In the genomic region with DNA sequence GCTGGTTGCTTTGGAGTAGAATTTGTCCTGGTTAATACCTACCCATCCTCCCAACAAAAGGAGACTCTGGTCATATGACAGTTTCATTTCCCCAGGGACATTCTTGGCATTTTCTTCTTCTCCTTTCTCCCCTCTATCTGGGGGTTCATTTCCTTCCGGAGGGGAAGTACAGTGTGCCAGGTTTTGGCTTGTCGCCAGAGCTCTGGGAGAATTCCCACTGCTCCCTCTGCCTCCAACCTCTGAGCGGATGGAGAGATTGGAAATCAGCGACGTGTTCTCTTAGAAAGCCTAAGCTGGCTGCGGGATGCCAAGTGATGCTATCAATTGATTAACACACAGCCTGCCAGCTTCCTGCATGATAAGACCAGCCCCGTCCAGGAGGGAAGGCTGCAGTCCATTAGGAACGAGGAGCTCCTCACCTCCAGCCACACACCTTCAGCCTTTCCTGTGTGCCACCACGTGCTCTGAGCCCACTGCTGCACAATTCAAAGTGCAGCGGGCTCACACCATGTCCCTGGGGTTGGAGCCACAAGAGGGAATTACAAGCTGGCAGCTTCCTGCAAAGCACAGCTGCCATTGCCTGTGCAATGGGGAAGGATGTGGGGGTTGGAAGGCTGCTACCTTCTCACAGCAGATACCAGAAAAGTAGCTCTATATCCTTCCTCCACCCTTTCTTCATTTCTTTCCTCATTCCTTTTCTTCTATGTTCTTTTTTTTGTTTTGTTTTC, we compare ENCODE assay signal across 10 mouse cellular contexts.
DNase-seq lines count a peak whose midpoint lies in the region; ATAC-seq lines count a peak whose summit lies in the region.
"Had no signal": no experiment of that assay in that cellular context is flagged by ENCODE, and none has a peak within 500 bp of the region (broad histone marks: within the 10 kb centered on the region; RNA-seq: fewer than 3 reads in every experiment).

No protein-coding gene starts in this region.

- no peaks in the 10 kb centered on the region for H3K36me3 ChIP-seq in hindbrain, embryonic 15.5 days
- no peaks in the 10 kb centered on the region for H3K36me3 ChIP-seq in hindbrain, embryonic 10.5 days
- H3K36me3 ChIP-seq in midbrain, embryonic 16.5 days (ENCODE audit: control insufficient read depth, insufficient read depth, low read length) = no peaks in the 10 kb centered on the region
- H3K36me3 ChIP-seq: G1E; limb, embryonic 12.5 days had no signal

- H3K9me3 ChIP-seq in hindbrain, embryonic 15.5 days = no peaks in the 10 kb centered on the region
- no peaks in the 10 kb centered on the region for H3K9me3 ChIP-seq in hindbrain, embryonic 10.5 days
- no peaks in the 10 kb centered on the region for H3K9me3 ChIP-seq in midbrain, embryonic 16.5 days (replicated peaks; ENCODE audit: control insufficient read depth, low read length, poor library complexity, severe bottlenecking)
- H3K9me3 ChIP-seq: limb, embryonic 12.5 days had no signal

- WGBS in hindbrain, embryonic 15.5 days = 32% methylated on average over 10 of the region's 10 CpGs
- 70% methylated on average over 10 of the region's 10 CpGs for WGBS in hindbrain, embryonic 10.5 days
- WGBS in midbrain, embryonic 16.5 days = 43% methylated on average over 10 of the region's 10 CpGs

- no peak for DNase-seq in hindbrain, embryonic 10.5 days (ENCODE audit: low spot score)
- peak; percentile 55 for DNase-seq in brain, adult 2 months (ENCODE audit: low read depth, low spot score)
- peak; percentile 43 to 56 for DNase-seq in cerebellum, postnatal 25 days
- peak; percentile 35 for DNase-seq in kidney, postnatal 10 days
- DNase-seq in right cerebral cortex, adult 2 months (ENCODE audit: low spot score in 2 of 2) = peak; percentile 18 to 21
- no peak for DNase-seq in thymus, postnatal 10 days (ENCODE audit: low spot score in 2 of 2)

- H3K4me3 ChIP-seq in hindbrain, embryonic 15.5 days = no peak overlapping the region
- H3K4me3 ChIP-seq in hindbrain, embryonic 10.5 days = no peak overlapping the region
- no peak overlapping the region for H3K4me3 ChIP-seq in midbrain, embryonic 16.5 days (ENCODE audit: low read depth, low read length)
- H3K4me3 ChIP-seq: limb, embryonic 12.5 days had no signal

- peaks cover 6% of the 10 kb centered on the region for H3K4me1 ChIP-seq in hindbrain, embryonic 15.5 days (replicated peaks)
- 0 out of 2 replicates have a peak, but pooled peaks cover 5% of the 10 kb centered on the region for H3K4me1 ChIP-seq in hindbrain, embryonic 10.5 days (replicated peaks)
- H3K4me1 ChIP-seq in midbrain, embryonic 16.5 days (ENCODE audit: control insufficient read depth, insufficient read depth, low read length) = no peaks in the 10 kb centered on the region; the same call in 1 of the 2 replicates

- ATAC-seq in hindbrain, embryonic 15.5 days (ENCODE audit: low FRiP score, low read depth) = no peak
- no peak for ATAC-seq in midbrain, embryonic 16.5 days

- no peaks in the 10 kb centered on the region for H3K27me3 ChIP-seq in hindbrain, embryonic 15.5 days
- no peaks in the 10 kb centered on the region for H3K27me3 ChIP-seq in hindbrain, embryonic 10.5 days (ENCODE audit: insufficient read depth, poor library complexity, severe bottlenecking)
- H3K27me3 ChIP-seq in midbrain, embryonic 16.5 days (ENCODE audit: control insufficient read depth, insufficient read depth, low read depth, low read length) = no peaks in the 10 kb centered on the region
- H3K27me3 ChIP-seq: limb, embryonic 12.5 days had no signal

- H3K9ac ChIP-seq in hindbrain, embryonic 15.5 days = no peak overlapping the region
- no peak overlapping the region for H3K9ac ChIP-seq in midbrain, embryonic 16.5 days (ENCODE audit: low read depth, low read length)
- H3K9ac ChIP-seq: limb, embryonic 12.5 days had no signal

- peak overlapping the region; percentile 21 for H3K4me2 ChIP-seq in hindbrain, embryonic 15.5 days
- H3K4me2 ChIP-seq in midbrain, embryonic 16.5 days (ENCODE audit: low read length) = no peak overlapping the region
- H3K4me2 ChIP-seq: limb, embryonic 12.5 days had no signal

- no peak overlapping the region for H3K27ac ChIP-seq in hindbrain, embryonic 15.5 days (replicated peaks)
- no peak overlapping the region for H3K27ac ChIP-seq in hindbrain, embryonic 10.5 days
- no peak overlapping the region for H3K27ac ChIP-seq in midbrain, embryonic 16.5 days (ENCODE audit: low read length)
- H3K27ac ChIP-seq: limb, embryonic 12.5 days had no signal

Comparison
In these comparisons a context has a peak if more than half of its experiments do, and no peak if none do; other contexts are left out.
1. DNase-seq: peak in brain, adult 2 months (single experiment), cerebellum, postnatal 25 days (2 of 2), kidney, postnatal 10 days (single experiment) and right cerebral cortex, adult 2 months (2 of 2); none in hindbrain, embryonic 10.5 days (single experiment) and thymus, postnatal 10 days (0 of 2).